Mouse (Mus musculus): ENCODE results near the gene Grik2. TPM values are rescaled to one million over a fixed set of nuclear protein-coding genes. Genes with fewer than 3 reads are reported as not detected.
"Not testable (repeated sequence)": the region's sequence is repeated elsewhere in the genome, so short reads cannot be mapped to it uniquely, and the experiment has no call there.

The Grik2 gene
- total and polyA plus RNA-seq, 3 experiments = not detected

DNA sequence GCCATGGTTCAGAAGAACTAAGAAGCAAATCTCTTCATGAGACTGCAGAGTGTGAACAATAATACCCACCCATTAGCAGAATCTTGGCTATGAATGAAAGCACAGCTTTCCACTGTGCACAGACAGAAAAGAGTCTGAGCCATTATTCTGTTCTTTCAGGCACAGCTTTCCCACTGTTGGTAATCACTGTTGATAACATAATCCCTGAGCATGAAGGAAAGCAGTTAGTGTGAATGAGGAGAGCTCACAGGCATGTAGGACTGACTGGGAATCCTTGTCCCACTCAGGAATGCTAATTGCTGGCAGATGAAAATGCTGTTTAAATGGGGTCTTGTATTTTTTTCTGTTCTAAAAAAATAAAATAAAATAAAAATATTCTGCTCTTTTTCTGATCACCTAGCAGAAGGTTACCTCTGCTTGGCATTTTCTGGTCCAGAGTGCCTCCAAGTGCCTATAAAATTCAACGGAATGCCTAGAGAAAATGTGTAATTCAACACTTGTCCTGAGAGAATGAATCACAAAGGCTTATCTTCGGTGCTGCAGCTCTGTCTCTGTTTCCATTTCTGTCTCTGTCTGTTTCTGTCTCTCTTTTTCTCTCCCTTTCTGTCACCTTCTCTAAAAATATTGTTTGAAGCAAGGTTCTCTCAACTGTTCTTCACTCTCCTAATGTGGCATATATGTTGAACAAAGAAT is 532.2 kb downstream of the Grik2 start:
- Histone ChIP-seq H3K9me3 (replicated peaks; ENCODE audit: insufficient read depth, low read length) (no peaks in the 10 kb centered on the region), H3K27me3 (ENCODE audit: control insufficient read depth in 1 of 2, insufficient read depth in 2 of 2, low read length in 2 of 2) (no peaks in the 10 kb centered on the region), H3K79me2 (ENCODE audit: control insufficient read depth, insufficient read depth, low read length, poor library complexity) (no peaks in the 10 kb centered on the region), H3K4me3 (ENCODE audit: control insufficient read depth in 1 of 2, insufficient read depth in 1 of 2, low read depth in 2 of 2, low read length in 2 of 2) (no peak overlapping the region), H3K36me3 (ENCODE audit: control insufficient read depth in 1 of 2, insufficient read depth in 2 of 2, low read length in 2 of 2) (no peaks in the 10 kb centered on the region), H3K27ac (ENCODE audit: control insufficient read depth, low read depth, low read length) (no peak overlapping the region), H3K4me1 (ENCODE audit: control insufficient read depth in 1 of 2, insufficient read depth in 2 of 2, low read length in 2 of 2) (no peaks in the 10 kb centered on the region), H3K9ac (ENCODE audit: control insufficient read depth, low read depth, low read length, poor library complexity, severe bottlenecking) (no peak overlapping the region)
- TF ChIP-seq SIN3A (IDR thresholded peaks at IDR 0.05; ENCODE audit: low read length) (no peak), HCFC1 (IDR thresholded peaks at IDR 0.05; ENCODE audit: low read depth, low read length) (no peak), GABPA (IDR thresholded peaks at IDR 0.05; ENCODE audit: low read depth, low read length) (no peak), CHD1 (IDR thresholded peaks at IDR 0.05; ENCODE audit: low read depth, low read length) (no peak), UBTF (IDR thresholded peaks at IDR 0.05; ENCODE audit: borderline replicate concordance, insufficient read depth, low read depth, low read length) (no peak), E2F4 (IDR thresholded peaks at IDR 0.05; ENCODE audit: borderline replicate concordance, low read depth, low read length) (no peak), TAL1 (IDR thresholded peaks at IDR 0.05; ENCODE audit: low read length) (no peak), USF2 (IDR thresholded peaks at IDR 0.05; ENCODE audit: borderline replicate concordance in 1 of 2, insufficient read depth in 1 of 2, low read depth in 1 of 2, low read length in 2 of 2) (no peak), ZKSCAN1 (IDR thresholded peaks at IDR 0.05; ENCODE audit: low read depth, low read length) (no peak), MYB (IDR thresholded peaks at IDR 0.05; ENCODE audit: low read depth, low read length) (no peak), POLR2AphosphoS2 (IDR thresholded peaks at IDR 0.05; ENCODE audit: low read length) (no peak), CTCF (IDR thresholded peaks at IDR 0.05 in 2 of 3, conservative IDR thresholded peaks at IDR 0.05 in 1 of 3; ENCODE audit: control insufficient read depth in 1 of 3, insufficient read depth in 1 of 3, low read depth in 2 of 3, low read length in 3 of 3, poor library complexity in 1 of 3, severe bottlenecking in 1 of 3) (no peak), JUND (IDR thresholded peaks at IDR 0.05; ENCODE audit: low read depth, low read length) (no peak), MYC (IDR thresholded peaks at IDR 0.05; ENCODE audit: low read depth, low read length) (no peak), MAZ (IDR thresholded peaks at IDR 0.05; ENCODE audit: low read depth, low read length) (no peak), ZC3H11A (IDR thresholded peaks at IDR 0.05; ENCODE audit: low read depth, low read length) (no peak), ZNF384 (IDR thresholded peaks at IDR 0.05; ENCODE audit: low read depth, low read length) (no peak), POLR2A (IDR thresholded peaks at IDR 0.05; ENCODE audit: control insufficient read depth in 1 of 2, insufficient read depth in 1 of 2, low read depth in 1 of 2, low read length in 2 of 2, poor library complexity in 1 of 2) (no peak), NRF1 (IDR thresholded peaks at IDR 0.05; ENCODE audit: insufficient read depth, low read depth, low read length, poor library complexity, severe bottlenecking) (no peak)
- no peak for DNase-seq (ENCODE audit: low read depth, low spot score)

DNA sequence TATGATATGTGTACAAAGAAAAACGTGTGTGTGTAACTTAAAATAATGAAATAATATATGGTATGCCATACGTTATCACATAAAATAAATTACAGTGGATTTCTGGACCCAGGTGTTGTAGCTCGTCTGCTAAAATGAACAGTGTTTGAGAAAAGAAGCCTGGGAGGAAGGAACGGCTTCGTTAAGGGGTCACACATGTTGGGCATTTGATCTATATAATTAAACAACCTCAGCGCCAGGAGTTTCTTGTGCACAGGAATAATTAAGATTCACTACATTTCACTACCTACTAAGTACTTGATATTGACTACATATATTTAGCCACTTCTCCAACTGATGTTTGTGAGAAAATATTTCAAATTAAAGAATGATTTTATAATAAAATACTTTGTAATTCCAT is 551.2 kb downstream of the Grik2 start:
- DNase-seq (ENCODE audit: low read depth, low spot score); H3K27me3 ChIP-seq (ENCODE audit: control insufficient read depth in 1 of 2, insufficient read depth in 2 of 2, low read length in 2 of 2); H3K27ac ChIP-seq (ENCODE audit: control insufficient read depth, low read depth, low read length); H3K79me2 ChIP-seq (ENCODE audit: control insufficient read depth, insufficient read depth, low read length, poor library complexity); H3K4me1 ChIP-seq (ENCODE audit: control insufficient read depth in 1 of 2, insufficient read depth in 2 of 2, low read length in 2 of 2); H3K9ac ChIP-seq (ENCODE audit: control insufficient read depth, low read depth, low read length, poor library complexity, severe bottlenecking); H3K4me3 ChIP-seq (ENCODE audit: control insufficient read depth in 1 of 2, insufficient read depth in 1 of 2, low read depth in 2 of 2, low read length in 2 of 2); H3K36me3 ChIP-seq (ENCODE audit: control insufficient read depth in 1 of 2, insufficient read depth in 2 of 2, low read length in 2 of 2); H3K9me3 ChIP-seq (replicated peaks; ENCODE audit: insufficient read depth, low read length): not testable (repeated sequence)

DNA sequence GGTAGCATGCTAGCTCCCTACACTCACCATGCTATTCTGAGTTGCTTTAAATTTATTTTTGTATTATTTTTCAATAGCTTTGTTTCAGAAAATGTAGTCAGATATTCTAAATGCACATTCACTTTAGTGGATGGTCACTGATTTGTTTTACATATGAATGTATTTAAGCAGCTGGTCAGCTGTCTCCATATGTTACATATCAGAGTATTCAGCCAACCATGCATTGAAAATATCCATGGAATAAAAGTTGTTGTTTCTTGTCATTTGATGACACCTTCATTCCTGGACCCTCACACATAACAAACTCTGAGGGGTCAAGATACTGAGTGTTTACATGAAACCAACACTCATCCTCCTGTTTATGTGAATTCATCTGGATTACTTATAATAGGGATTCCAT is 551.7 kb downstream of the Grik2 start:
- H3K9me3 ChIP-seq (replicated peaks; ENCODE audit: insufficient read depth, low read length); H3K4me3 ChIP-seq (ENCODE audit: control insufficient read depth in 1 of 2, insufficient read depth in 1 of 2, low read depth in 2 of 2, low read length in 2 of 2); H3K27ac ChIP-seq (ENCODE audit: control insufficient read depth, low read depth, low read length); H3K36me3 ChIP-seq (ENCODE audit: control insufficient read depth in 1 of 2, insufficient read depth in 2 of 2, low read length in 2 of 2); H3K9ac ChIP-seq (ENCODE audit: control insufficient read depth, low read depth, low read length, poor library complexity, severe bottlenecking); H3K79me2 ChIP-seq (ENCODE audit: control insufficient read depth, insufficient read depth, low read length, poor library complexity); H3K4me1 ChIP-seq (ENCODE audit: control insufficient read depth in 1 of 2, insufficient read depth in 2 of 2, low read length in 2 of 2); H3K27me3 ChIP-seq (ENCODE audit: control insufficient read depth in 1 of 2, insufficient read depth in 2 of 2, low read length in 2 of 2); DNase-seq (ENCODE audit: low read depth, low spot score): not testable (repeated sequence)

Data from MEL (cell line).